Mouse (Mus musculus): ENCODE results near the gene 1700015F17Rik.

1700015F17Rik gene

DNA sequence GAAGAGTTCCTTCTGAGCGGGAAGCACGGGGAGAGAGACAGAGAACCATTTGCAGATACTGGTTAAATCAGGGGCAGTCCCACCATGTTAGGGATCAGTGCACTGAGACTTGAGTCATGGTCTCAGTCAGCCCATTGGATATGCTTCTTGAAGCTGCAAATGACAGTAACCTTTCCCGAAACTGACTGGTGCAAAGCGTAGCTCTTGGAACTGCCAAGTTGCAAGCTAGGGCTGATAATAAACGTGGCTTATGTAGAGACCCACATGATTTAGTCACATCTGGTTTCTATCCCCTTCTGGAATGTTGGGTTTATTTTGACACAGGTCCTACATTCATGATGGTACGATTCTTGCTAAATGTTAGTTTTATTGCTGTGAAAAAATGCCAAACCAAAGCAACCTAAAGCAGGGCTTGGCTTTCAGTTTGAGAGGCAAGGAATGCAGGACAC is 55.2 kb downstream of the 1700015F17Rik start:
- DNase-seq (ENCODE audit: low read depth), result no peak

DNA sequence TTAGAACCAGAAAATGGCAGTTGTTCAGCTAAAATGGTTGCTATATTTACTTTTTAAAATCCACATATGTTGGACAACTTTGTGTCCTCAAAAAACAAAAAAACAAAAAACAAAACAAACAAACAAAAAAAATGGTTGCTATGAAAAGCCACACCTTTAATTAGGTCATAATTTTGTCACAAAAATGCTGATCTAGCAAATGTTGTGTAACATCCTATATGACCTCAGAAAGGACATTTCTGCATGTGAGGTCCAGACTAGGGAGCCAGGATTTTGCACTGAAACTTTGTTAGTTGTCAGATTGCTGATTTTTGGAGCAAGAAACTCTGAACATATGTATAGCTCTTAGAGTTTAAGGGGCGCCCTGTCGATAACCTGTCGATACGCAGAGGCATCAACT is 55.9 kb downstream of the 1700015F17Rik start:
- DNase-seq (ENCODE audit: low read depth), result no peak

- DNase-seq (ENCODE audit: low read depth), result no peak
Measured at GRCm38 (mm10) chr5:5421439-5421838, 57.5 kb downstream of the 1700015F17Rik start.

GRCm38 (mm10) chr5:5419992-5420455 is 58.9 kb downstream of the 1700015F17Rik start, which contains the start of gene Cdk14:
Gene Cdk14, minus strand, starts transcription at chr5:5420312.
- DNase-seq (ENCODE audit: low read depth), result no peak

DNA sequence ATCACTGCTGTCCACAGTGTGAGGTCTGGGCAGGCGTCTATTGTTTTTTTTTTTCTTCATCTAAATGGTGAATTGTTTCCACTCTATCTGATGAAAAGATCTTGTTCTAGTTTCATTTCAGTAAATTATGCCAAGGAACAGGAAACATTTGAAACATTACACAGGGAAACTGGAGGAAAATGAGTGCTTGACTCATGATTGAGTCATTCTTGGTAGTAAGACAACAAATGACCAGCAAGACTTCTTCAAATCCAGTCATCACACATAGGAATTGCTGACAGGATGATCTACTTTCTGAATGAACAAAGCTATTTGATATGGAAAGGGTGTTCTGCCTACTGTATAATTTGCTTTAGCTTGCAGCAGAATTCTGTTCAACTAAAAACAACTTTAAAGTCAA is 59.7 kb downstream of the 1700015F17Rik start:
- peak; percentile 59 for DNase-seq (ENCODE audit: low read depth)

GRCm38 (mm10) chr5:5414835-5415234 is 64.1 kb downstream of the 1700015F17Rik start:
- no peak for DNase-seq (ENCODE audit: low read depth)

- no peak for DNase-seq (ENCODE audit: low read depth)
Measured at GRCm38 (mm10) chr5:5411886-5412285, 67.1 kb downstream of the 1700015F17Rik start.

GRCm38 (mm10) chr5:5401986-5402385 is 77.0 kb downstream of the 1700015F17Rik start:
- no peak for DNase-seq (ENCODE audit: low read depth)

DNA sequence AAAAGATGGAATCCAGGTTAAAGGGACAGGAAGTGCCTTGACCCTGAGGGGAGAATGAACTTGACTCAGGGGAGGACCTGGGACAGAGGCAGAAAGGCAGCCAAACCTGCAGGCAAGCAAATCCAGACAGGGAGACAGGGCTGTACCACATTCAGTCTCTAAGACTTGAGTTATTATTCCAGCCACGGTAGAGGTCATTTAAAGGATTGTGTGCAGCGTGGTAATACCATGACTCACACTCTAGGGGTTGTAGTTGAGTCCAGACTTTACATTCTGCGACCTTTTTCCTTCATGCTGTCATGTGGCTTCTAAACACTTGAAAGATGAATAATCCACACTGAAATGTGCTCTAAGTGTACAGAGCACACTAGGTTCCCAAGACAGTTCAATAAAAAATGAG is 86.2 kb downstream of the 1700015F17Rik start:
- peak; percentile 23 for DNase-seq (ENCODE audit: low read depth)
